Mouse (Mus musculus) T-helper 2 cell (primary cell): ENCODE measurements around the gene Itgav.

Experiments
- in situ Hi-C: fragments of 300-600 bp; cut with MboI, MseI; formaldehyde crosslinking; loops from one replicate; pipeline ENCODE4 v1.15.1; 2025; ENCODE audit warnings: high pct_unique_total_duplicates

The Itgav gene

GRCm38 (mm10) chr2:83723921-83724826 lies at the start of gene Itgav:
Itgav (plus strand) TSS chr2:83724397.
- in situ Hi-C loops: no loop called here

- in situ Hi-C loops: loop anchor here (25.0 kb wide), 1 partner anchor 288 kb away; the partner anchor contains the start of genes Gm13693, Gm13695, Gm13696 and Gm13698
These were observed 49.8 kb upstream of the Itgav start for GRCm38 (mm10) chr2:83674421-83674820.

GRCm38 (mm10) chr2:83674896-83675295 lies 49.3 kb upstream of the Itgav start:
- in situ Hi-C loops: loop anchor here (25.0 kb wide), 1 partner anchor 287 kb away; the partner anchor contains the start of genes Gm13693, Gm13695, Gm13696 and Gm13698

GRCm38 (mm10) chr2:83675681-83676080 lies 48.5 kb upstream of the Itgav start:
- in situ Hi-C loops: no loop called here

DNA sequence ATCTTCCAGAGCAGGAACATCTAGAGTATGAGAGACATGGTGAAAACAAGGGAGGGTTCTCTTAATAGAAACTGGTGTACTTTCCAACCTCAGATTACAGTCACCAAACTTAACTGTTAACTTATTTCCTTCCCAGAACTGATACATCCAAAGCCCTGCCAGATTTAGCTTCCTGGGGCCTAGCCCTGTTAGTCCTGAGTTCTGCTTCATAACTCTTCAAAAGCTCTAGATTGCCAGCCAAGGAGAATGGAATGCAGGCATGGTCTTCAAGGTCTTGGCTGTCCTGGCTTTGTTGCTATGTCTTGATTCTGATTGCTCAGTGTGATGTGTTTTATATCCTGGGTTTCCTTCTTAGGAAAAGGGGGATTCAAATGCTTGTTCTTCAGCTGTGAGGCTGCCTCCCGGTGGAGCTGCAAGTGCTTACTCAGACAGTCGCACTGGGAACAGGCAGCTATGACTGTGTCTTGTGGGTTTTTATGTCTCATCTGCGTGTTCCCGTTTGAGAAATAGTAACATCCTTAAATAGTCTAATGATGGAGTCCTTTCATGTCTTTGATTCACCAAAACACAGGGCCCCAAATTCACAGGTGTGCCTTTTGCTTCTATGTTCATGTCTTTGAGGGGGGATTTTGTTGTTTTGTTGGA lies 47.8 kb upstream of the Itgav start:
- in situ Hi-C loops: no loop called here

- in situ Hi-C loops: no loop called here
These were observed 42.9 kb upstream of the Itgav start for GRCm38 (mm10) chr2:83681332-83681731.

DNA sequence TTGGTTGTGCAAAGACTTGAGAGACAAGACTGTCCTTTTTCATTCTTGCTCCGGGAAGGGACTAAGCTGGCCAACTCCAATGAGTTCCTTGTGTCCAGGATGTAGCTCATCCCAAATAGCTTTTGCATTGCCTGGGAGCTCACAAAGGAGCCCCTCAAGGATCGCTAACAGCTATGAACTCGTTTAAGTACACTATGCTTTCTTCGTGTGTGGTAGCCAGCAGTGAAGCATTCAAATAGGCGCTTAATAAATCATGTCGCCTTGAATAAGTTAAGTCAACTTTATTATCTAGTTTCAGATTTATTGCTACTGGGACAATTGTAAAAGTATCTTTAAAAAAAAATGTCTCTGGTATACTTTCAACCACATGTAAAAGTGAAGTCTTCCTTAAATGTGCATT lies 42.4 kb upstream of the Itgav start:
- in situ Hi-C loops: no loop called here

- in situ Hi-C loops: no loop called here
These were observed 41.9 kb upstream of the Itgav start for GRCm38 (mm10) chr2:83682282-83682681.

GRCm38 (mm10) chr2:83683731-83684519 lies 40.3 kb upstream of the Itgav start:
- in situ Hi-C loops: no loop called here

DNA sequence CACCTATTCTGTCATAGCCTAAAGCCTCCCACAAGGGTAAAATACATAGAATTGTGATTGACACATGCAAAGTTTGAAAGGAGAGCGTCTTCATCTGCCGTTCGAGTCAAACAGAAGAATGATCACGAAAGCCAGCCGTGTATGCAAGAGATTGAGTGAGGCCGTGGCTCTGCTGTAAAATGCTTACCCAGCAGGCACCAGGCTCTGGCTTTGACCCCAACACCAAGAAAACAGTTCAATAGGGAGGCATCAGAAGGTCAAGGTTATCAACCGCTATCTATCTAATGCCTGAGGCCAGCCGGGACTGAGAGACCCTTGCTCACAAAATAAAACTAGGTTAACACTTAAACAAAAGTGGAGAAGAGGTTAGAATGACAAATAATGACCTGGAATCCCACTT lies 39.5 kb upstream of the Itgav start:
- in situ Hi-C loops: no loop called here

DNA sequence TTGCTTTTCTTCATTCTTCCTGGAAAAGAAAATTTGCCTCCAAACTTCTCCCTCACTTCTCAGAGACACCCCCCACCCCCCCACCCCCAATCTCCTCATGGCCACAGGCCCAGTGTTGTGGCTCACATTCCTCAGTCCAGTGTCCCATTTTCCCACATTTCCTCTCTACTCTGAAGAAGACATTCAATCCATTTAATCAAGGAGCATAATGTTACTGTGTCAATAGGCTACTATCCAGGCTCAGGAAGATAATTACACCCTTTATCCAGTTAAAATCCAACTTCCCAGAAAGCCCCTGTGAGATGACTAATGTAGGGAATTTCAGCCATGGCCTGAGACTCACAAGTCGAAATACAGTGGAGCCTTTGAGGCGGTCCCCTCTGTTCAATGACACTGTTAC lies 33.8 kb upstream of the Itgav start:
- in situ Hi-C loops: no loop called here

DNA sequence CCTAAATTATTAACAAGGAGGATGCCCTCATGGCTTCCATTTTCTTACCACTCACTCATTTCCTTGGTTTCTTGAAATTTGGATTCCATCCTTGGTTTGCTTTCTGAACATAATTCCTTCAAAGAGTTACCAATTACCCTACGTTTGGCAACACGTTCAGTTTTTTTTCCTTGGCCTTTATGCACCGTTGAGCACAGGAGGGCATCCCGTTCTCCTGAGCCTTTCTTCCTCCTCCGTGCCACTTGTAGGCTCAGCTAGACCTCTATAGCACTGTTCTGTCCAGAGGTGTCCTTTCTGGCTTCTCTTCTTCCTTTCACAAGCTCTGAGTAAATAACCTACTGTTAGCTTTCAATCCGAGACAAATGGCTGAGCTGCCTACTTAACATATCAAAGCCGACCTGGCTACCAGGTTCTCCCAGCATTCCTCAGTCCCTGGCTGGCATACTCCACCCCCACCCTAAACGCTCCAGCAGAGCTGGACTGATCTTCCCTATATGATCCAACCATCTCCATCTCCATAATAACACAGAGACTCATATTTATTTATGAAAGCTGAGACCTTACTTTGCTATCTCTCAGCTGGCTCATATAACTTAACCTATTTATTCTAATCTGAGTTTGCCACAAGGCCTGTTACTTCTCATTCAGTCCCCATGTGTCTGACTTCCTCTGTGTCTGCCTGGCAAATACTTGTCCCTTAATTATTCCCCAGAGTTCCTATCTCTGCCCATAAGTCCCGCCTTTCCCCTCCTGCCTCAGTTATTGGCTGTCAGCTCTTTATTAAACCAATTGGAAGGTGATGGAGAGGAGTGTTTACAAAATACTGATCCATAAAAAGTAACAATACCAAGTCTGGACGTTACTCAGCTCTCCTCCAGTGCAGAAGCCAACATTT lies 31.3 kb upstream of the Itgav start:
- in situ Hi-C loops: no loop called here

- in situ Hi-C loops: no loop called here
These were observed 30.1 kb upstream of the Itgav start for GRCm38 (mm10) chr2:83694061-83694460.

DNA sequence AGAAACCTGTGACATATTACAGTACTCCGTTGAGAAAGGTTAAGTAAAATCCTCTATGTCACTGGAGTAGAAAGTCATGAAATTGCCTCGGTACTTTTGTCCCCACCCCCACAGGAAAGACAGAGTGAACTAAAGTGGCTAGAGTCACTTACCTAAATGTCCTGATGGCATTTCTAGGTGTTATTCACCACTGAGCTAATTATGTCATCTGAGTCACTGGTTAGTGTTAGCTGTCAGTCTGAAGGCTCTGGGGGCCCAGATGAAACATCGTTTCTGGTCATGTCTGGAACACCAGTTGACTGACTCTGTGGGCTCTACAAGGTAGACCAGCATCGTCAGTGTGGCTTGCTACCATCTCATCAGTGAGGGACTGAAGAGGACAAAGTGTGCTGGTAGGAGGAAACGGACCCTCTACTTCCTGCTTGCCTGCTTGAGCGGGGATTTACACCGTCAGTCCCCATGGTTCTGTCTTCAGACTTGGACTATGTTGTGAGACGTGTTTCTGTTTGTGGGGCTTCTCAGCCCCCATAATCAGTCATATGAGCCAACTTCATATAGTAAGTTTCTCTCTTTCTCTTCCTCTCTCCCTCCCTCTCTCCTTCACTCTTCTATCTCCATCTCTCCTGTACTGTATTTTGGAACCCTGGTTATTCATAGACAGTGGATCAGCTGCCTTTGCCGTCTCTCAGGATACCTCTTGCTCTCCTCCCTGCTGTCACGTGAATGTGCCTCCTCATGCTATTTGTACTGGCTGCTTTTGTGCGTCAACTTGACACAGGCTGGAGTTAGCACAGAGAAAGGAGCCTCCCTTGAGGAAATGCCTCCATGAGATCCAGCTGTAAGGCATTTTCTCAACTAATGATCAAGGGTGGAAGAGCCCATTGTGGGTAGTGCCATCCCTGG lies 28.6 kb upstream of the Itgav start:
- in situ Hi-C loops: no loop called here

DNA sequence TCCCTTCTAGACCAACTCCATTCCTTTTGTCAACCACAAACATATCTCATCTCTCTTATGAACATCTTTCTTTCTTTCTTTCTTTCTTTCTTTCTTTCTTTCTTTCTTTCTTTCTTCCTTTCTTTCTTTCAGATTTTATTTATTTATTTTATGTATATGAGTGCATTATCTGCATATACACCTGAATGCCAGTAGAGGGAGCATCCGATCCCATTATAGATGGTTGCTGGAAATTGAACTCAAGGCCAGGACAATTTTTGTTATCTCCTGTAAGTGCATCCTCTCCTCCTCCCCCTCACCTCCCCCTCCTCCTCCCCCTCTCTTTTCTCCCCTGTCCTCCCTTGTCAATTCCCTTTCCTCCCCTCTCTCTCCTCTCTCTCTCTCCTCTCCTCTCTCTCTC lies 25.7 kb upstream of the Itgav start:
- in situ Hi-C loops: no loop called here

DNA sequence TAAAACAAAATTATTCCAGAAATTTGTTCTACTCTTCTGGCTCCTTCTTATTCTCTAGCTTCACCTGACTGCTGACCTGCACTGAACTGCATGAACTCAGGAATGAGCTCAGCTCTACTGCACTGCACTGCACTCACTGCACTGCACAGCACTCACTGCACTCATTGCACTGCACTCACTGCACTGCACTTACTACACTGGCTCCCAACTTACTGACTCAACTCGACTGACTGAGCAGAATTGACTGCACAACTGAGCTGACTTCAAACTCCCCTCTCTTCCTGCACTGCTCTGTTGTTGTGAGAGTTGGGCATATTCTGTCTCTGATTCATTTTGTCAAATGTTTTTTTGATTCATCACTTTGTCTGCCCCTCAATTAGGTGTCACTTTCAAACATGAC lies 24.9 kb upstream of the Itgav start:
- in situ Hi-C loops: no loop called here

DNA sequence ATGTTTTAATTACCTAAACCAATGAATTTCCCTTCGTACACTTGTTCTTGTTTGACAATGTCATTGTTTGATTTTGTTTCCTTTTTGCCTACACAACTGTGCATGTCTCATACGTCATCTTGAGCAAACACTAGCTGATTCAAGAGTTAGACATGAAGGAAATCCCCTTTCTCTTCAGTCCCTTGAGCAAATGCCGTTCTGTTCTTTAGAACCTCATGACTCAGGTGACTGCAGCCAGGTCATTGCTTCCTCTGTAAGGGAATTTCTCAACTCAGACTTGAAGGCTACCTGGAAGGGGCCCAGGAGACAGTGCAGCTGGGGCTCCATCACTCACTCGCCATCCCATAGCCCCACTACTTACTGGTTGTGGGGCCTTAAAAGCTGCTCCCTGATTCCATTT lies 23.5 kb upstream of the Itgav start:
- in situ Hi-C loops: no loop called here

GRCm38 (mm10) chr2:83702411-83702810 lies 21.8 kb upstream of the Itgav start:
- in situ Hi-C loops: no loop called here

- in situ Hi-C loops: no loop called here
These were observed 18.5 kb upstream of the Itgav start for GRCm38 (mm10) chr2:83705580-83706158.
